Mouse (Mus musculus) heart, adult 2 months (tissue): ENCODE data around the gene Hyal5.

Experiments
- EP300 ChIP-seq: fragments of 200-500 bp; IDR thresholded peaks from 2 replicates; pipeline ENCODE4 v1.6.1; 2011; ENCODE audit warnings: low read depth, low read length, control low read depth; ENCODE audit not compliant: insufficient read depth
- POLR2A ChIP-seq: fragments of 200-500 bp; IDR thresholded peaks from 2 replicates; pipeline ENCODE4 v1.6.1; 2011; ENCODE audit warnings: mild to moderate bottlenecking, low read depth, low read length, control low read depth; ENCODE audit not compliant: insufficient read depth

GRCm38 (mm10) chr6:24894146-24894873 lies 36.5 kb downstream of the Hyal5 start:
- TF ChIP-seq POLR2A, result no peak
- no peak for TF ChIP-seq EP300
